Mouse (Mus musculus) ovary, postnatal 10 days (tissue): ENCODE data around the gene Acer3.
"Not testable (repeated sequence)": the region's sequence is repeated elsewhere in the genome, so short reads cannot be mapped to it uniquely, and the experiment has no call there.

ENCODE experiments used
- DNase-seq: peaks from one replicate; pipeline ENCODE4 v3.0.0; 2022; ENCODE audit warnings: low spot score

Acer3 gene

GRCm38 (mm10) chr7:98289585-98289984 is 31.4 kb downstream of the Acer3 start:
- DNase-seq, result no peak

- no peak for DNase-seq
These were observed 44.7 kb downstream of the Acer3 start for GRCm38 (mm10) chr7:98276263-98276662.

GRCm38 (mm10) chr7:98268166-98268565 is 52.8 kb downstream of the Acer3 start:
- DNase-seq, result not testable (repeated sequence)

- no peak for DNase-seq
These were observed 68.5 kb downstream of the Acer3 start for GRCm38 (mm10) chr7:98252520-98252919.

GRCm38 (mm10) chr7:98236686-98237359 is 84.2 kb downstream of the Acer3 start:
- no peak for DNase-seq

- no peak for DNase-seq
These were observed 97.2 kb downstream of the Acer3 start for GRCm38 (mm10) chr7:98223796-98224195.

- DNase-seq, result no peak
These were observed 104.3 kb downstream of the Acer3 start for GRCm38 (mm10) chr7:98216713-98217112.

GRCm38 (mm10) chr7:98202946-98203345 is 118.1 kb downstream of the Acer3 start:
- no peak for DNase-seq

GRCm38 (mm10) chr7:98201493-98202028 is 119.4 kb downstream of the Acer3 start:
- DNase-seq, result no peak

GRCm38 (mm10) chr7:98200396-98200795 is 120.6 kb downstream of the Acer3 start:
- DNase-seq, result no peak

GRCm38 (mm10) chr7:98199381-98199780 is 121.6 kb downstream of the Acer3 start, which contains the start of gene B3gnt6:
Gene B3gnt6, minus strand, starts transcription at chr7:98199481.
- DNase-seq, result no peak

- DNase-seq, result no peak
These were observed 125.7 kb downstream of the Acer3 start for GRCm38 (mm10) chr7:98195151-98195801.

- no peak for DNase-seq
These were observed 126.8 kb downstream of the Acer3 start for GRCm38 (mm10) chr7:98194026-98194792.

- DNase-seq, result no peak
These were observed 127.4 kb downstream of the Acer3 start for GRCm38 (mm10) chr7:98193515-98194025.

- DNase-seq, result no peak
These were observed 129.3 kb downstream of the Acer3 start for GRCm38 (mm10) chr7:98191571-98192250.

- no peak for DNase-seq
These were observed 130.4 kb downstream of the Acer3 start for GRCm38 (mm10) chr7:98190578-98190977.

GRCm38 (mm10) chr7:98189745-98190144 is 131.3 kb downstream of the Acer3 start:
- DNase-seq, result no peak

- no peak for DNase-seq
These were observed 132.3 kb downstream of the Acer3 start for GRCm38 (mm10) chr7:98188680-98189079.

GRCm38 (mm10) chr7:98188238-98188637 is 132.8 kb downstream of the Acer3 start:
- DNase-seq, result no peak

- DNase-seq, result not testable (repeated sequence)
These were observed 133.7 kb downstream of the Acer3 start for GRCm38 (mm10) chr7:98187332-98187731.

- DNase-seq, result no peak
These were observed 134.4 kb downstream of the Acer3 start for GRCm38 (mm10) chr7:98186637-98187036.

- no peak for DNase-seq
These were observed 135.7 kb downstream of the Acer3 start for GRCm38 (mm10) chr7:98185326-98185725.
